Mouse (Mus musculus) c-Kit-positive CD71-positive TER-119-negative erythroid progenitor cells, embryonic 14.5 days (primary cell): Measurements from ENCODE around the gene Mavs.
A peak's percentile ranks its signal among the peaks of the same experiment; 100 is the strongest.

Source experiments
- DNase-seq: peaks from one replicate; pipeline ENCODE4 v3.0.0-alpha.2; 2013; ENCODE audit warnings: low read depth

Gene Mavs

GRCm38 (mm10) chr2:131233307-131234126, at the start of gene Mavs:
TSS of gene Mavs (plus strand) at chr2:131234063.
- DNase-seq: peak; percentile 87

- DNase-seq: no peak
Observed at GRCm38 (mm10) chr2:131186343-131186742, 47.5 kb upstream of the Mavs start.

- DNase-seq: no peak
Observed at GRCm38 (mm10) chr2:131186771-131187601, 46.9 kb upstream of the Mavs start, which contains the start of the genes Cdc25b and Spef1. TSS of gene Cdc25b (plus strand) at chr2:131186949. TSS of gene Spef1 (minus strand) at chr2:131187282.

GRCm38 (mm10) chr2:131187602-131187922, 46.3 kb upstream of the Mavs start:
- no peak for DNase-seq

GRCm38 (mm10) chr2:131188311-131188710, 45.6 kb upstream of the Mavs start:
- DNase-seq: no peak

- no peak for DNase-seq
Observed at GRCm38 (mm10) chr2:131189521-131190309, 44.1 kb upstream of the Mavs start.

- no peak for DNase-seq
Observed at GRCm38 (mm10) chr2:131190344-131191004, 43.4 kb upstream of the Mavs start.

- DNase-seq: no peak
Observed at GRCm38 (mm10) chr2:131191005-131191390, 42.9 kb upstream of the Mavs start.

- no peak for DNase-seq
Observed at GRCm38 (mm10) chr2:131196606-131197316, 37.1 kb upstream of the Mavs start.

GRCm38 (mm10) chr2:131200710-131201109, 33.2 kb upstream of the Mavs start:
- DNase-seq: no peak

- DNase-seq: no peak
Observed at GRCm38 (mm10) chr2:131201262-131201661, 32.6 kb upstream of the Mavs start.

GRCm38 (mm10) chr2:131203816-131204409, 29.9 kb upstream of the Mavs start:
- no peak for DNase-seq

- DNase-seq: no peak
Observed at GRCm38 (mm10) chr2:131204410-131204981, 29.4 kb upstream of the Mavs start.

GRCm38 (mm10) chr2:131205521-131206182, 28.2 kb upstream of the Mavs start:
- DNase-seq: peak; percentile 93

GRCm38 (mm10) chr2:131206778-131207177, 27.1 kb upstream of the Mavs start, which contains the start of gene Ap5s1:
TSS of gene Ap5s1 (plus strand) at chr2:131207078.
- no peak for DNase-seq

GRCm38 (mm10) chr2:131208356-131208755, 25.5 kb upstream of the Mavs start:
- no peak for DNase-seq

GRCm38 (mm10) chr2:131209125-131209795, 24.6 kb upstream of the Mavs start:
- no peak for DNase-seq

- DNase-seq: peak; percentile 83
Observed at GRCm38 (mm10) chr2:131209969-131210792, 23.7 kb upstream of the Mavs start.
